Mouse (Mus musculus) liver, postnatal 0 days (tissue): ENCODE data around the gene Casz1.

Experiments
- CTCF ChIP-seq: sonication (generic); IDR thresholded peaks from 2 replicates; pipeline ENCODE4 v1.5.1; 2016; ENCODE audit warnings: antibody characterized with exemption, low read depth
- EP300 ChIP-seq: IDR thresholded peaks from 2 replicates; pipeline ENCODE4 v1.6.1; 2016; ENCODE audit warnings: antibody characterized with exemption, low read depth, mild to moderate bottlenecking

- no peak for TF ChIP-seq CTCF
- TF ChIP-seq EP300, result no peak
These were observed 169.2 kb downstream of the Casz1 start for GRCm38 (mm10) chr4:148973387-148973786.
